9 mouse cellular contexts compared by ENCODE assay signal in genomic region chr1:131238931-131239381, GRCm38 (mm10). TPM values are rescaled to one million over a fixed set of nuclear protein-coding genes. Genes with fewer than 3 reads are reported as not detected.
A peak's percentile ranks its signal among the peaks of the same experiment; 100 is the strongest.
DNase-seq lines count a peak whose midpoint lies in the region; ATAC-seq and TF ChIP-seq lines count a peak whose summit lies in the region.
"Had no signal": no experiment of that assay in that cellular context is flagged by ENCODE, and none has a peak within 500 bp of the region (broad histone marks: within the 10 kb centered on the region; RNA-seq: fewer than 3 reads in every experiment).

No protein-coding gene starts in this region.

- no peak for TF ChIP-seq EP300 in liver, postnatal 0 days (IDR thresholded peaks at IDR 0.05; ENCODE audit: low read depth)

- peaks cover 22 to 36% of the 10 kb centered on the region in 2 experiments for H3K4me1 ChIP-seq in heart, embryonic 14.5 days (ENCODE audit: control insufficient read depth in 2 of 2, insufficient read depth in 2 of 2, low read length in 2 of 2)
- H3K4me1 ChIP-seq in liver, postnatal 0 days (ENCODE audit: insufficient read depth) = peaks cover 19% of the 10 kb centered on the region

- no peak overlapping the region for H3K4me2 ChIP-seq in heart, embryonic 14.5 days (ENCODE audit: low read length)
- no peak overlapping the region for H3K4me2 ChIP-seq in liver, postnatal 0 days (ENCODE audit: low read depth, low read length)
- H3K4me2 ChIP-seq: liver, embryonic 13.5 days had no signal

- no peak for DNase-seq in frontal cortex, postnatal 36 days (ENCODE audit: low spot score in 2 of 2)
- peak; percentile 60 to 73 for DNase-seq in cerebellum, adult 18-20 months
- no peak for DNase-seq in liver, postnatal 0 days
- DNase-seq in urinary bladder, postnatal 14 days (ENCODE audit: low spot score) = peak; percentile 82
- no peak for DNase-seq in layer of hippocampus, postnatal 36 days
- DNase-seq in layer of hippocampus, adult 11-12 months (ENCODE audit: low spot score) = no peak
- DNase-seq: liver, embryonic 13.5 days had no signal

- 54% methylated on average over 8 of the region's 8 CpGs for WGBS in heart, embryonic 14.5 days
- 57% methylated on average over 8 of the region's 8 CpGs for WGBS in liver, postnatal 0 days (ENCODE audit: insufficient replicate concordance)

- no peak overlapping the region for H3K4me3 ChIP-seq in heart, embryonic 14.5 days (ENCODE audit: control insufficient read depth in 1 of 2, insufficient read depth in 1 of 2, low read depth in 1 of 2, low read length in 2 of 2)
- H3K4me3 ChIP-seq in liver, postnatal 0 days (ENCODE audit: low read depth, low read length) = no peak overlapping the region
- H3K4me3 ChIP-seq: liver, embryonic 13.5 days had no signal

- TF ChIP-seq CTCF in liver, postnatal 0 days (IDR thresholded peaks at IDR 0.05; ENCODE audit: low read depth) = no peak

- no peaks in the 10 kb centered on the region for H3K9me3 ChIP-seq in heart, embryonic 14.5 days (ENCODE audit: control insufficient read depth, low read length)
- no peaks in the 10 kb centered on the region for H3K9me3 ChIP-seq in liver, postnatal 0 days (ENCODE audit: low read length)
- H3K9me3 ChIP-seq: liver, embryonic 13.5 days had no signal

- H3K36me3 ChIP-seq in heart, embryonic 14.5 days (ENCODE audit: control insufficient read depth, insufficient read depth, low read length) = no peaks in the 10 kb centered on the region
- H3K36me3 ChIP-seq in liver, postnatal 0 days (replicated peaks; ENCODE audit: insufficient read depth, low read length) = no peaks in the 10 kb centered on the region
- H3K36me3 ChIP-seq: liver, embryonic 13.5 days had no signal

- H3K27ac ChIP-seq in heart, embryonic 14.5 days (replicated peaks in 1 of 2; ENCODE audit: control insufficient read depth in 1 of 2, insufficient read depth in 1 of 2, low read depth in 2 of 2, low read length in 2 of 2) = peak overlapping the region; percentile 13 to 30; a peak in 2 of 4 replicates
- no peak overlapping the region for H3K27ac ChIP-seq in liver, postnatal 0 days (ENCODE audit: low read depth)
- H3K27ac ChIP-seq: liver, embryonic 13.5 days had no signal

- H3K27me3 ChIP-seq in heart, embryonic 14.5 days (ENCODE audit: control insufficient read depth, insufficient read depth, low read length) = peaks cover 9% of the 10 kb centered on the region
- H3K27me3 ChIP-seq in liver, postnatal 0 days (ENCODE audit: insufficient read depth, low read length) = peaks cover 8% of the 10 kb centered on the region; the same call in 1 of the 2 replicates

- H3K9ac ChIP-seq in heart, embryonic 14.5 days (ENCODE audit: low read length) = peak overlapping the region; percentile 45
- no peak overlapping the region for H3K9ac ChIP-seq in liver, postnatal 0 days (replicated peaks)
- H3K9ac ChIP-seq: liver, embryonic 13.5 days had no signal

- ATAC-seq in frontal cortex, adult (ENCODE audit: low TSS enrichment) = peak; percentile 38; the same call in 1 of the 2 replicates
- ATAC-seq in heart, embryonic 14.5 days (ENCODE audit: insufficient number of reproducible peaks, insufficient read depth, low FRiP score, low read depth) = peak; percentile 32; the same call in 1 of the 2 replicates
- peak; percentile 13; the same call in 1 of the 2 replicates for ATAC-seq in liver, postnatal 0 days

RNA-seq across cellular contexts. Expression of gene Rassf5, which starts 6.1 kb away (rescaled TPM):
- 10.7 and 19.3 TPM in 2 replicates for polyA plus RNA-seq in heart, embryonic 14.5 days (2014; fragmentation: Nextera tagmentation; extraction: Ambion mirVana)
- 7.7 and 8.0 TPM in 2 replicates for polyA plus RNA-seq in liver, postnatal 0 days (2015; fragmentation: Nextera tagmentation; extraction: Ambion mirVana)
- 10 to 100 TPM; 17.6 to 18.5 TPM for total RNA-seq in layer of hippocampus, postnatal 36 days (2021)

RNA-seq across cellular contexts. Expression of gene Ikbke, which starts 40.5 kb away (rescaled TPM):
- polyA plus RNA-seq in heart, embryonic 14.5 days (2014; fragmentation: Nextera tagmentation; extraction: Ambion mirVana) = 2.3 and 2.6 TPM in 2 replicates
- polyA plus RNA-seq in liver, postnatal 0 days (2015; fragmentation: Nextera tagmentation; extraction: Ambion mirVana) = 3.9 and 4.4 TPM in 2 replicates
- total RNA-seq in layer of hippocampus, postnatal 36 days (2021) = 1 to 10 TPM; 1.6 to 2.7 TPM

Comparison
In these comparisons a context has a peak if more than half of its experiments do, and no peak if none do; other contexts are left out.
1. DNase-seq: peak in cerebellum, adult 18-20 months (2 of 2) and urinary bladder, postnatal 14 days (single experiment); none in frontal cortex, postnatal 36 days (0 of 2), liver, postnatal 0 days (single experiment), layer of hippocampus, postnatal 36 days (0 of 2) and layer of hippocampus, adult 11-12 months (single experiment).
2. Peak in every context shown above with its lines, with median percentiles within 50 percentile points of each other: ATAC-seq.